ENCODE assay signal across 8 mouse cellular contexts in the genomic region with DNA sequence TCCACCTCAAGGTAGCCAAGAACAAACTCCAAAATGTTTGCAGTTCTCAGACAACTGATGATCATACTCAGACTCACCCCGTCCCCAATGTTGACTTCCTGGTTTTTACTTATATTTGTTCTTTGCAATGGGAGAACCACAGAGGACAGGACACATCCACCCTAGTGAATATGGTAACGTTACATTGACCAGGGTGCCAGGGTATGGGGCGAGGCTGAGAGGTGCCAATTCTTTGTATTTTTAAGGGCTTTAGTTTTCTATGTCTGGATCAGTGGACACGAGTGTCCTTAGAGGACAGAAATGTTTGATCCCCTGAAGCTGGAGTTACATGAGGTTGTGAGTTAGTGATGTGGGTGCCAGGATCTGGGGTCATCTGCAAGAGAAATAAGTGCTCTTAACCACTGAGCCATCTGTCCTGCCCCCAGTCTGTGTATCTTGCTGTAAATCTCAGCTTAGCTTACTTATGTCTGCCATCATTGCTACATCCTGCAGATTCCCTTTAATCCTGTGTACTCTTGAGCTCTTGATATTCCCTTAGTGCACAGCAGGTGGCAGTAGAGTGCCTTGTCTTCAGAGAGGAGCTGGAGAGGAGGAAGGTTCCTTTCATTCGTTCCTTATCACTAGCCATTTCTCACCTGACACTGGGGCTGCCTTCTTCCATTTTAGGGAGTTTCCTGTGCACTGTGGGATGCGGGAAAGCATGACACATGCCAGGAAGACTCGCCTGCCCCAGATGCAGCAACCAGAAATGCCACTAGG. TPM values are rescaled to one million over a fixed set of nuclear protein-coding genes. Genes with fewer than 3 reads are reported as not detected.
A peak's percentile ranks its signal among the peaks of the same experiment; 100 is the strongest.
DNase-seq lines count a peak whose midpoint lies in the region; ATAC-seq lines count a peak whose summit lies in the region.

No protein-coding gene starts in this region.

- no peak overlapping the region for H3K4me3 ChIP-seq in hindbrain, embryonic 15.5 days

- H3K36me3 ChIP-seq in hindbrain, embryonic 15.5 days = peaks cover 6% of the 10 kb centered on the region

- ATAC-seq in hindbrain, embryonic 15.5 days (ENCODE audit: low FRiP score, low read depth) = peak; percentile 73

- no peaks in the 10 kb centered on the region for H3K9me3 ChIP-seq in hindbrain, embryonic 15.5 days

- no peaks in the 10 kb centered on the region for H3K27me3 ChIP-seq in hindbrain, embryonic 15.5 days

- peak; percentile 70 for DNase-seq in Muller cell, postnatal 12 days (ENCODE audit: inconsistent ontology term)
- DNase-seq in cerebellum, adult 9-11 months = peak; percentile 82
- peak; percentile 62 to 82 for DNase-seq in frontal cortex, postnatal 14 days (ENCODE audit: low spot score in 2 of 2)
- peak; percentile 64 to 77 for DNase-seq in layer of hippocampus, postnatal 36 days
- peak; percentile 85 for DNase-seq in lung, postnatal 25 days (ENCODE audit: low spot score)
- DNase-seq in retina, postnatal 1 day = peak; percentile 94
- peak; percentile 84 for DNase-seq in thymus, postnatal 4 days

- WGBS in hindbrain, embryonic 15.5 days = 39% methylated on average over 7 of the region's 7 CpGs

- H3K27ac ChIP-seq in hindbrain, embryonic 15.5 days (replicated peaks) = no peak overlapping the region; the same call in 1 of the 2 replicates

- H3K4me1 ChIP-seq in hindbrain, embryonic 15.5 days (replicated peaks) = 0 out of 2 replicates have a peak, but pooled peaks cover 2% of the 10 kb centered on the region

- H3K9ac ChIP-seq in hindbrain, embryonic 15.5 days = no peak overlapping the region

- H3K4me2 ChIP-seq in hindbrain, embryonic 15.5 days = no peak overlapping the region

RNA-seq across cellular contexts. Expression of a gene that starts 28.9 kb away (rescaled TPM):
- polyA plus RNA-seq in hindbrain, embryonic 15.5 days (2015; fragmentation: Nextera tagmentation; extraction: Ambion mirVana) = 24.8 and 27.4 TPM in 2 replicates
- total RNA-seq in layer of hippocampus, postnatal 36 days (2021) = 10 to 100 TPM; 23.5 to 26.5 TPM

RNA-seq across cellular contexts. Expression of a gene that starts 45.2 kb away (rescaled TPM):
- 87.8 and 90.1 TPM in 2 replicates for polyA plus RNA-seq in hindbrain, embryonic 15.5 days (2015; fragmentation: Nextera tagmentation; extraction: Ambion mirVana)
- total RNA-seq in layer of hippocampus, postnatal 36 days (2021) = 10 to 100 TPM; 52.7 to 60.6 TPM
